Mouse (Mus musculus): Measurements from ENCODE around the gene Kcna3.

Kcna3 gene

GRCm38 (mm10) chr3:107062771-107063170 lies 26.8 kb downstream of the Kcna3 start:
- no peak for DNase-seq (ENCODE audit: extremely low spot score, low read depth, low spot score)

DNA sequence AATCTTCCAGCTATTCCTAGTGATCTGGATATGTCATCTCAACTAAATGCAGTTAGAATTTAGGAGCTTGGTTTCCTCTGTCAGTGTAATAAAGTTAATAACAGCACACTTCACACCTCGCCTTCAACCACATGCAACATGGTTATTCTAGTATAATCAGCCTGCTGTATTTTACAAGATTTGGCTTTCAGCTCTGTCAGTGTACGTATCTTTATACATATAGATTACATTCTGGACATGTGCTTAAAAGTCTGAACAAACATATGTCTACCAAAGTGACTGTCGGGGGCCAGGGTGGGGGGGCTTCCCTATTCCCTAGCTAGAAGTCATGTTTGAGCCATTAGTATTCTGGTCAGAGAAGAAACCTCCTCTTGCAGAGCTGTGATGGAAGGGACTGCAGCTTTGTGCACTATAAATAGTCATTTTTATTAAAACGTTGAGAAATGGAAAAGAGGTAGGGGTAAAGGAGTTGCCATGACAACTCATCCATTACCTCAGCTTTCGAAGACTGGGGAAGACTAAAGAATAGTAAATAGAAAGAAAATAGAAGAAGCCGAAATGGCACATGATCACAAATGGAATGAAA lies 29.6 kb downstream of the Kcna3 start:
- no peak for DNase-seq (ENCODE audit: extremely low spot score, low read depth, low spot score)

DNA sequence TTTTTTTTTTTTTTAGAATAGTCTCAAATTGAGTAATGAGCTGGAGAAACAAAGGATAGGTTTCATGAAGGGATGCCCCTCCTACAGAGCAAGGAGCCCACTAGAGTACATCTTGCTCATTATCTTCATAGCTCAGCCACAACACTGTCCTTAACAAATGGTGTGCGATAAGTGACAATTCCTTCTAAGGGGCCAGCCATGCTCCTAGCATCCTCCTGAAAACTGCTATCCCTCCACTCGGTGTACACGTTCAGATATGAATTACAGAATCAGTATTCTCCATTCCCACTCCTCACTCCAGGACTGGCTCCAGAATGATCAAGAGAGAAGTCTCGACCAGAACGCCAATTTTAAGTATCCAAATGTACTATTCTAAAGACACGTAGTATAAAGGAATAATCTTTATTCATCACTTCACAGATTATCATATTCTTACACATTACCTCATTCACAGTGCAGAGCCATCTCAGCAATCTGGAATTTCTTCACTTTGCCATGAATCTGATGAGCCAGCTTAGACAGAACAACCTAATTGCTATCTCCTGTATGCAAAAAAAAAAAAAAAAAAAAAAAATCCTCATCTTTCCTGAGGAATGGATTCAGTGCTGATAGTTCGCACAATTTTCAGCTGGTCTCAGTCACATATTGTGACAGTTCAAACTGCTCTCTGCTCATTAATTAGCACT lies 30.3 kb downstream of the Kcna3 start:
- DNase-seq (ENCODE audit: extremely low spot score, low read depth, low spot score) = no peak

GRCm38 (mm10) chr3:107067245-107067644 lies 31.3 kb downstream of the Kcna3 start:
- DNase-seq (ENCODE audit: extremely low spot score, low read depth, low spot score) = no peak

DNA sequence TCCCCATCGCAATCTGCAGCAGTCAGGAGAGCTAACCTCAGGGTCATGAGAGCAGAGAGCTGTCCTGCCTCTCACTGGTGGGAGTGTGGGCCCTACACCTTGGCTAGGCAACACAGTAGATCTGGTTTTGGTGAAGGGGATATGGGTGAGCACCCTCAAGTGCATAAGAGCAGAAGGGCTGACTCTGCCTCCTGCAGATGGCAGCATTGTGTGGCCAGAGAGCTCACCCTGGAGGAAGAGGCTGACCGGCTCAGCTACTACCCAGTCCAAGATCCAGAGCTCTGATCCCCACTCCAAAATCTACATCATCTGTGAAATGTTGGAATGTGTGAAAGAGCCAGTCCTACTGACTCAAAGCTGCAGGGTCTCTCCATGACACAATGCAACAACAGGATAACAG lies 37.9 kb downstream of the Kcna3 start:
- no peak for DNase-seq (ENCODE audit: extremely low spot score, low read depth, low spot score)

DNA sequence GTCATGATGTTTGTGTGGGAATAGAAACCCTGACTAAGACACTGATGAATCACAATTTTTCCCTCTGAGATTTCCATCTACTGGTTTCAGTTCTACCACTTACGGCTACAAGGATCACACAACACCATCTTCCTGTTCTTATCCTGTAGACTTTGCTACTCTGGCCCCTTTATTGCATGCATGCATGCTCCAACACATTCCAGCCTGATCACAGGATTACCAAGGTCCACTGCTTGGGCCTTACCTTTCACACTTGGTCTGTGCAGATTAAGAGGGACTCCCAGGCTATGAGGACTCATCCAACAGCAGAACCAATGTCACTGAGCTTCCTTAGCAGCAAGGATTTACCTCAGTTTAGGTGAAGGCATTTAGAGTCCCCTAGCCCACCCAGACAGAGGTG lies 39.7 kb downstream of the Kcna3 start:
- DNase-seq (ENCODE audit: extremely low spot score, low read depth, low spot score) = no peak

DNA sequence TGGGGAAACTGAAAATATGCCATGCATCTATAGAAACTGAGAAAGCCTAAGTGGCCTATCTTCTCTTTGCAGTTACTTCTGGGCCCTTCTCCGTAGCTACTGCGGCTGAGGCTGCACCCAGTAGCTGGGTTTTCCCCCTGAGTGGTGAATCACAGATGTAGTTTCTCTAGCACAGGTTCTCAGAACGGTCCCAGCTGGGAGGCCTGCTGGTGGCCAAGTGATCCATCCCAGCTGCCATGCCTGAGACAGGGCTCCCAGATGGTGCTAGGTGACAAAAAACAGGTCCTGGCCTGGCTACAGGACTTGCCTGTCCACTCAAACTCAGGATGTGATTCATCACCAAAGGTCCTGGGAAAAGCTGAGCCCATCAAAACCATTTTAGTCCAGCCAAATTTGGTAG lies 40.7 kb downstream of the Kcna3 start:
- no peak for DNase-seq (ENCODE audit: extremely low spot score, low read depth, low spot score)

GRCm38 (mm10) chr3:107077101-107077500 lies 41.1 kb downstream of the Kcna3 start:
- DNase-seq (ENCODE audit: extremely low spot score, low read depth, low spot score) = no peak

GRCm38 (mm10) chr3:107080803-107081202 lies 44.8 kb downstream of the Kcna3 start:
- no peak for DNase-seq (ENCODE audit: extremely low spot score, low read depth, low spot score)

- DNase-seq (ENCODE audit: extremely low spot score, low read depth, low spot score) = no peak
Observed at GRCm38 (mm10) chr3:107081227-107081626, 45.3 kb downstream of the Kcna3 start.

- no peak for DNase-seq (ENCODE audit: extremely low spot score, low read depth, low spot score)
Observed at GRCm38 (mm10) chr3:107084586-107084985, 48.6 kb downstream of the Kcna3 start.

- no peak for DNase-seq (ENCODE audit: extremely low spot score, low read depth, low spot score)
Observed at GRCm38 (mm10) chr3:107087410-107087809, 51.4 kb downstream of the Kcna3 start.
